Mouse (Mus musculus) C2C12 (cell line): ENCODE results near the gene Gstm1.

ENCODE experiments used
- CTCF ChIP-seq: IDR thresholded peaks from one replicate; pipeline ENCODE4 v1.5.1; 2011; ENCODE audit not compliant: control insufficient read depth, insufficient read depth, insufficient read length
- MYOG ChIP-seq: IDR thresholded peaks from one replicate; pipeline ENCODE4 v1.6.1; 2011; ENCODE audit not compliant: control insufficient read depth, insufficient read length; ENCODE audit errors: extremely low read depth
- USF1 ChIP-seq: IDR thresholded peaks from one replicate; pipeline ENCODE4 v1.6.1; 2011; ENCODE audit warnings: low read depth, mild to moderate bottlenecking, control low read depth, moderate library complexity

GRCm38 (mm10) chr3:108028641-108029365 lies 11.0 kb upstream of the Gstm1 start:
- TF ChIP-seq USF1 (no peak), CTCF (no peak), MYOG (no peak)
